Mouse (Mus musculus): ENCODE data around the gene Mrtfb. TPM values are rescaled to one million over a fixed set of nuclear protein-coding genes. Genes with fewer than 3 reads are reported as not detected.

Mrtfb gene
- polyA plus RNA-seq, 1 experiment: 67.5 TPM

DNA sequence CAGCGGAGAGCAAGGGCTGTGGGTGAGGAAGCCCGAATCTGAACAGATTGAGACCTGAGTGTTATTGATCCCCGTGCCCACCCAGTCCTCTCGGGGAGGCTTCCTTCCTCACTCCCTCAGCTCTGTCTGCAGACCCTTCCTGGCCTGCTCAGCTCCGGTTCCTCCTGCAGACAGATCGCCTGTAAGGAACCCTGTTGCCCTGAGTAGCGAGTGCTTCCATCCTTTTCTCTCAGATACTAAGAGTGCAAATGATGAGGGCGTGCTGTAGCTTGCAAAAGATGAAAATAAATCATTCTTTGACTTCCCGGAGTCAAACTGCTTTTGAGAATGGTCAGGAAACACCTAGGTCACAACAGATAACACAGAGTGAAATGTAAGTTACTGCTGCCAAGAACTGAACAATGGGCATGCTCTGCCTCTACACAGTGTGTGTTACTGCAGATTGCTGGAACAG, 103.2 kb downstream of the Mrtfb start:
- peak overlapping the region; percentile 70 for H3K4me3 ChIP-seq (ENCODE audit: insufficient read depth, low read length)
- TF ChIP-seq POLR2A (IDR thresholded peaks at IDR 0.05; ENCODE audit: extremely low read depth, insufficient read depth, low read length) (no peak), CTCF (IDR thresholded peaks at IDR 0.05; ENCODE audit: extremely low read depth, insufficient read depth, low read length) (no peak)
- peaks cover 8% of the 10 kb centered on the region for H3K4me1 ChIP-seq (ENCODE audit: control insufficient read depth, insufficient read depth, low read length)
- H3K27ac ChIP-seq (ENCODE audit: insufficient read depth, low read length): peak overlapping the region; percentile 96

GRCm38 (mm10) chr16:13360208-13360607, 103.9 kb downstream of the Mrtfb start:
- peak overlapping the region; percentile 61; the same call in 1 of the 2 replicates for H3K27ac ChIP-seq (ENCODE audit: insufficient read depth, low read length)
- peaks cover 10% of the 10 kb centered on the region for H3K4me1 ChIP-seq (ENCODE audit: control insufficient read depth, insufficient read depth, low read length)
- TF ChIP-seq CTCF (IDR thresholded peaks at IDR 0.05; ENCODE audit: extremely low read depth, insufficient read depth, low read length) (no peak), POLR2A (IDR thresholded peaks at IDR 0.05; ENCODE audit: extremely low read depth, insufficient read depth, low read length) (no peak)
- peak overlapping the region; percentile 70 for H3K4me3 ChIP-seq (ENCODE audit: insufficient read depth, low read length)

- Histone ChIP-seq H3K4me3 (ENCODE audit: insufficient read depth, low read length) (peak overlapping the region; percentile 70), H3K27ac (ENCODE audit: insufficient read depth, low read length) (no peak overlapping the region), H3K4me1 (ENCODE audit: control insufficient read depth, insufficient read depth, low read length) (peaks cover 13% of the 10 kb centered on the region)
- TF ChIP-seq CTCF (IDR thresholded peaks at IDR 0.05; ENCODE audit: extremely low read depth, insufficient read depth, low read length): no peak
- TF ChIP-seq POLR2A (IDR thresholded peaks at IDR 0.05; ENCODE audit: extremely low read depth, insufficient read depth, low read length): no peak
These were observed 104.6 kb downstream of the Mrtfb start for GRCm38 (mm10) chr16:13360835-13361234.

- no peak for TF ChIP-seq POLR2A (IDR thresholded peaks at IDR 0.05; ENCODE audit: extremely low read depth, insufficient read depth, low read length)
- TF ChIP-seq CTCF (IDR thresholded peaks at IDR 0.05; ENCODE audit: extremely low read depth, insufficient read depth, low read length): no peak
- H3K4me1 ChIP-seq (ENCODE audit: control insufficient read depth, insufficient read depth, low read length): peaks cover 23% of the 10 kb centered on the region
- H3K27ac ChIP-seq (ENCODE audit: insufficient read depth, low read length): no peak overlapping the region
- no peak overlapping the region for H3K4me3 ChIP-seq (ENCODE audit: insufficient read depth, low read length)
These were observed 106.9 kb downstream of the Mrtfb start for GRCm38 (mm10) chr16:13363141-13363540.

DNA sequence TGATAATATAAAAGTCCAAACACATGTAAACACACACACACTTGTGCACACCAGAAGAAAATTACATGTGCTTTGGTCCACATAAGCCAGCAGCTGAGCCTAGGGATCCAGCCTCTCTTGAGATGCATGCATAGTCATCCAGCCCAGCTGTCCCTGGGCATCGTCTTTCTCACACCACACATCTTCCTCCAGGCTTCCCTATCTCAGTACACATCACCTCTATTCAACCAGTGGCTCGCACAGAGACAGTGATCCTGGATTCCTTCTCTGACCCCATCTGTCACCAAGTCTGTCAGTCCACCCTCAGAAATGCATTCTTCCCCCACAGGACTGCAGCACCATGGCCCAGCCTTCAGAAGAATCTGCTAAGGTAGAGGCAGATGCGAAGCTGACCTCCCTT, 107.9 kb downstream of the Mrtfb start:
- no peak overlapping the region for H3K27ac ChIP-seq (ENCODE audit: insufficient read depth, low read length)
- TF ChIP-seq CTCF (IDR thresholded peaks at IDR 0.05; ENCODE audit: extremely low read depth, insufficient read depth, low read length) (no peak), POLR2A (IDR thresholded peaks at IDR 0.05; ENCODE audit: extremely low read depth, insufficient read depth, low read length) (no peak)
- peaks cover 23% of the 10 kb centered on the region for H3K4me1 ChIP-seq (ENCODE audit: control insufficient read depth, insufficient read depth, low read length)
- H3K4me3 ChIP-seq (ENCODE audit: insufficient read depth, low read length): no peak overlapping the region

GRCm38 (mm10) chr16:13366256-13366655, 110.0 kb downstream of the Mrtfb start:
- TF ChIP-seq POLR2A (IDR thresholded peaks at IDR 0.05; ENCODE audit: extremely low read depth, insufficient read depth, low read length) (no peak), CTCF (IDR thresholded peaks at IDR 0.05; ENCODE audit: extremely low read depth, insufficient read depth, low read length) (no peak)
- Histone ChIP-seq H3K27ac (ENCODE audit: insufficient read depth, low read length) (peak overlapping the region; percentile 63; the same call in 1 of the 2 replicates), H3K4me3 (ENCODE audit: insufficient read depth, low read length) (no peak overlapping the region), H3K4me1 (ENCODE audit: control insufficient read depth, insufficient read depth, low read length) (peaks cover 24% of the 10 kb centered on the region)

GRCm38 (mm10) chr16:13366802-13367465, 110.7 kb downstream of the Mrtfb start:
- H3K4me1 ChIP-seq (ENCODE audit: control insufficient read depth, insufficient read depth, low read length): peaks cover 26% of the 10 kb centered on the region
- H3K27ac ChIP-seq (ENCODE audit: insufficient read depth, low read length): peak overlapping the region; percentile 84
- TF ChIP-seq POLR2A (IDR thresholded peaks at IDR 0.05; ENCODE audit: extremely low read depth, insufficient read depth, low read length) (no peak), CTCF (IDR thresholded peaks at IDR 0.05; ENCODE audit: extremely low read depth, insufficient read depth, low read length) (no peak)
- no peak overlapping the region for H3K4me3 ChIP-seq (ENCODE audit: insufficient read depth, low read length)

- H3K4me3 ChIP-seq (ENCODE audit: insufficient read depth, low read length): no peak overlapping the region
- H3K27ac ChIP-seq (ENCODE audit: insufficient read depth, low read length): peak overlapping the region; percentile 84
- peaks cover 26% of the 10 kb centered on the region for H3K4me1 ChIP-seq (ENCODE audit: control insufficient read depth, insufficient read depth, low read length)
- no peak for TF ChIP-seq CTCF (IDR thresholded peaks at IDR 0.05; ENCODE audit: extremely low read depth, insufficient read depth, low read length)
- no peak for TF ChIP-seq POLR2A (IDR thresholded peaks at IDR 0.05; ENCODE audit: extremely low read depth, insufficient read depth, low read length)
These were observed 111.2 kb downstream of the Mrtfb start for GRCm38 (mm10) chr16:13367466-13367856.

GRCm38 (mm10) chr16:13368645-13369044, 112.4 kb downstream of the Mrtfb start:
- Histone ChIP-seq H3K4me1 (ENCODE audit: control insufficient read depth, insufficient read depth, low read length) (peaks cover 29% of the 10 kb centered on the region), H3K4me3 (ENCODE audit: insufficient read depth, low read length) (no peak overlapping the region), H3K27ac (ENCODE audit: insufficient read depth, low read length) (no peak overlapping the region)
- TF ChIP-seq CTCF (IDR thresholded peaks at IDR 0.05; ENCODE audit: extremely low read depth, insufficient read depth, low read length) (no peak), POLR2A (IDR thresholded peaks at IDR 0.05; ENCODE audit: extremely low read depth, insufficient read depth, low read length) (no peak)

DNA sequence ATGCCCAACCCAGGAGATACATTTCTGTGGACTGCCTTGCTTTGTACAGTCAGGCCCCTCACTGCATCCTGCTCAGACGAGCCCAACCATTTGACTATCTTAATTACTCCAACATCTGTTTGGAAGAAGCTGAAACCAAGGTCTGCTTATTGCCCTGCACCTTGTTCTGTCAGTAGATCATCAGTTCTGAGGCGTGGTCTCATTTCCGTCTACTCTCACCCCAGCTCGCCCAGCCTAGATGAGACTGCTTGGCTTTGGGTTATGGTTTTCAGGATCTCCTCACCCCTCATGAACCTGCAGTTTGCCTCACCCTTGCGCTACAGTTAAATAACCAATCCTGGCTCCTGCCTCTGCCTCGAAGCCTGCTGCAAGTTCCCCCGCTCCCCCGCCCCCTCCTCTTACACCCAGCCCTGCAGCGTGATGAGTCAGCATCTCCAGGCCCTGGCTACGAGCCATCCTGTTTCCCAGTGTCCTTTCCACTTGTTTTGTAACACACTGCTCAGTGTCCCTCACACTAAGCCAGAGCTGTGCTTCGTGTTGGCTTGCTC, 115.5 kb downstream of the Mrtfb start:
- Histone ChIP-seq H3K4me1 (ENCODE audit: control insufficient read depth, insufficient read depth, low read length) (peaks cover 21% of the 10 kb centered on the region), H3K4me3 (ENCODE audit: insufficient read depth, low read length) (no peak overlapping the region), H3K27ac (ENCODE audit: insufficient read depth, low read length) (peak overlapping the region; percentile 2; the same call in 1 of the 2 replicates)
- TF ChIP-seq CTCF (IDR thresholded peaks at IDR 0.05; ENCODE audit: extremely low read depth, insufficient read depth, low read length) (no peak), POLR2A (IDR thresholded peaks at IDR 0.05; ENCODE audit: extremely low read depth, insufficient read depth, low read length) (no peak)

Data from cortical plate, adult 2 months (tissue).